Mouse (Mus musculus) MEL (cell line): ENCODE results near the gene Tmem248. TPM values are rescaled to one million over a fixed set of nuclear protein-coding genes. Genes with fewer than 3 reads are reported as not detected.

Source experiments
- DNase-seq: peaks from one replicate; pipeline ENCODE4 v3.0.0; 2011; ENCODE audit warnings: low read depth, low spot score
- H3K27ac ChIP-seq: 2 replicates; pipeline ENCODE4 v1.5.1; 2012; ENCODE audit warnings: low read depth, mild to moderate bottlenecking, control low read depth, low read length, moderate library complexity; ENCODE audit not compliant: control insufficient read depth
- H3K27me3 ChIP-seq, 2 experiments: fragments of 150-350 bp in 1 of 2; sonication (generic) in 1 of 2; 2 replicates each; pipeline ENCODE4 v1.6.1; 2012; ENCODE audit warnings: low read length in 2 of 2, mild to moderate bottlenecking in 2 of 2, improper control_type of control experiment in 1 of 2, moderate library complexity in 1 of 2; ENCODE audit not compliant: insufficient read depth in 2 of 2, control insufficient read depth in 1 of 2
- H3K36me3 ChIP-seq, 2 experiments: 2 replicates each; pipeline ENCODE4 v1.6.1; 2012 to 2014; ENCODE audit warnings: low read length in 2 of 2, improper control_type of control experiment in 1 of 2, inconsistent platforms in 1 of 2, mild to moderate bottlenecking in 1 of 2; ENCODE audit not compliant: insufficient read depth in 2 of 2, control insufficient read depth in 1 of 2
- H3K4me1 ChIP-seq, 2 experiments: fragments of 150-350 bp in 1 of 2; sonication (generic) in 1 of 2; 2 replicates each; pipeline ENCODE4 v1.6.1; 2012; ENCODE audit warnings: low read length in 2 of 2, improper control_type of control experiment in 1 of 2, mild to moderate bottlenecking in 1 of 2; ENCODE audit not compliant: insufficient read depth in 2 of 2, control insufficient read depth in 1 of 2
- H3K4me3 ChIP-seq, 2 experiments: fragments of 150-350 bp in 1 of 2; sonication (generic) in 1 of 2; 2 replicates each; pipeline ENCODE4 v1.5.1; 2012; ENCODE audit warnings: low read depth in 2 of 2, low read length in 2 of 2, mild to moderate bottlenecking in 2 of 2, moderate library complexity in 2 of 2, control low read depth in 1 of 2, improper control_type of control experiment in 1 of 2; ENCODE audit not compliant: control insufficient read depth in 1 of 2, insufficient read depth in 1 of 2
- H3K79me2 ChIP-seq: 2 replicates; pipeline ENCODE4 v1.6.1; 2012; ENCODE audit warnings: mild to moderate bottlenecking, low read length, moderate library complexity; ENCODE audit not compliant: control insufficient read depth, poor library complexity, insufficient read depth
- H3K9ac ChIP-seq: 2 replicates; pipeline ENCODE4 v1.6.1; 2012; ENCODE audit warnings: low read depth, mild to moderate bottlenecking, control low read depth, low read length, moderate library complexity; ENCODE audit not compliant: control insufficient read depth, poor library complexity, severe bottlenecking
- H3K9me3 ChIP-seq: fragments of 150-350 bp; sonication (generic); replicated peaks from 2 replicates; pipeline ENCODE4 v1.6.1; 2012; ENCODE audit warnings: mild to moderate bottlenecking, low read length, improper control_type of control experiment, moderate library complexity; ENCODE audit not compliant: insufficient read depth
- BHLHE40 ChIP-seq: IDR thresholded peaks from 2 replicates; pipeline ENCODE4 v1.6.1; 2012; ENCODE audit warnings: low read depth, mild to moderate bottlenecking, inconsistent platforms, low read length, improper control_type of control experiment, borderline replicate concordance
- CHD2 ChIP-seq: IDR thresholded peaks from 2 replicates; pipeline ENCODE4 v1.6.1; 2011; ENCODE audit warnings: low read length, improper control_type of control experiment
- CTCF ChIP-seq, 3 experiments: IDR thresholded peaks in 2 of 3; conservative IDR thresholded peaks in 1 of 3; 2 replicates each; pipeline ENCODE4 v1.5.1; 2011 to 2012; ENCODE audit warnings: low read length in 3 of 3, low read depth in 2 of 3, mild to moderate bottlenecking in 2 of 3, improper control_type of control experiment in 1 of 3, inconsistent platforms in 1 of 3, mixed read lengths in 1 of 3, moderate library complexity in 1 of 3; ENCODE audit not compliant: control insufficient read depth in 1 of 3, insufficient read depth in 1 of 3, poor library complexity in 1 of 3, severe bottlenecking in 1 of 3
- E2F4 ChIP-seq: IDR thresholded peaks from 2 replicates; pipeline ENCODE4 v1.6.1; 2011; ENCODE audit warnings: low read depth, low read length, improper control_type of control experiment, borderline replicate concordance
- ELF1 ChIP-seq: IDR thresholded peaks from 2 replicates; pipeline ENCODE4 v1.6.1; 2014; ENCODE audit warnings: low read depth, mild to moderate bottlenecking, inconsistent platforms, low read length, improper control_type of control experiment, moderate library complexity
- EP300 ChIP-seq, 2 experiments: IDR thresholded peaks; 2 replicates each; pipeline ENCODE4 v1.6.1; 2011; ENCODE audit warnings: improper control_type of control experiment in 2 of 2, low read length in 2 of 2, low read depth in 1 of 2, mild to moderate bottlenecking in 1 of 2
- ETS1 ChIP-seq: IDR thresholded peaks from 2 replicates; pipeline ENCODE4 v1.6.1; 2012; ENCODE audit warnings: low read depth, mild to moderate bottlenecking, inconsistent platforms, low read length, improper control_type of control experiment, moderate library complexity
- GABPA ChIP-seq: IDR thresholded peaks from 2 replicates; pipeline ENCODE4 v1.6.1; 2012; ENCODE audit warnings: low read depth, mild to moderate bottlenecking, inconsistent platforms, low read length, improper control_type of control experiment, moderate library complexity
- GATA1 ChIP-seq: IDR thresholded peaks from 2 replicates; pipeline ENCODE4 v1.6.1; 2011; ENCODE audit warnings: low read depth, low read length, improper control_type of control experiment
- HCFC1 ChIP-seq: IDR thresholded peaks from 2 replicates; pipeline ENCODE4 v1.6.1; 2012; ENCODE audit warnings: low read depth, mild to moderate bottlenecking, inconsistent platforms, low read length, improper control_type of control experiment, moderate library complexity
- JUND ChIP-seq: IDR thresholded peaks from 2 replicates; pipeline ENCODE4 v1.6.1; 2011; ENCODE audit warnings: low read depth, mild to moderate bottlenecking, improper control_type of control experiment, low read length
- KAT2A ChIP-seq: conservative IDR thresholded peaks from 2 replicates; pipeline ENCODE4 v1.6.1; 2012; ENCODE audit warnings: low read depth, low read length, improper control_type of control experiment, inconsistent platforms
- MAFK ChIP-seq: IDR thresholded peaks from 2 replicates; pipeline ENCODE4 v1.6.1; 2011; ENCODE audit warnings: low read depth, mild to moderate bottlenecking, low read length, improper control_type of control experiment, borderline replicate concordance
- MAX ChIP-seq: IDR thresholded peaks from 2 replicates; pipeline ENCODE4 v1.6.1; 2011; ENCODE audit warnings: low read length, improper control_type of control experiment
- MAZ ChIP-seq: IDR thresholded peaks from 2 replicates; pipeline ENCODE4 v1.6.1; 2012; ENCODE audit warnings: low read depth, mild to moderate bottlenecking, inconsistent platforms, low read length, improper control_type of control experiment
- MYC ChIP-seq: IDR thresholded peaks from 2 replicates; pipeline ENCODE4 v1.6.1; 2011; ENCODE audit warnings: low read depth, mild to moderate bottlenecking, low read length, improper control_type of control experiment, moderate library complexity
- NRF1 ChIP-seq: IDR thresholded peaks from 2 replicates; pipeline ENCODE4 v1.6.1; 2014; ENCODE audit warnings: low read depth, mild to moderate bottlenecking, inconsistent platforms, low read length, improper control_type of control experiment, moderate library complexity; ENCODE audit not compliant: poor library complexity, insufficient read depth, severe bottlenecking
- POLR2A ChIP-seq, 2 experiments: IDR thresholded peaks; 2 replicates each; pipeline ENCODE4 v1.6.1; 2011 to 2012; ENCODE audit warnings: low read length in 2 of 2, mild to moderate bottlenecking in 2 of 2, control low read depth in 1 of 2, improper control_type of control experiment in 1 of 2, low read depth in 1 of 2, moderate library complexity in 1 of 2; ENCODE audit not compliant: control insufficient read depth in 1 of 2, insufficient read depth in 1 of 2, poor library complexity in 1 of 2
- POLR2AphosphoS2 ChIP-seq: IDR thresholded peaks from 2 replicates; pipeline ENCODE4 v1.6.1; 2011; ENCODE audit warnings: low read length, improper control_type of control experiment
- RAD21 ChIP-seq: IDR thresholded peaks from 2 replicates; pipeline ENCODE4 v1.6.1; 2011; ENCODE audit warnings: mild to moderate bottlenecking, low read depth, low read length, improper control_type of control experiment
- RCOR1 ChIP-seq: IDR thresholded peaks from 2 replicates; pipeline ENCODE4 v1.6.1; 2012; ENCODE audit warnings: low read depth, mild to moderate bottlenecking, inconsistent platforms, low read length, improper control_type of control experiment
- SIN3A ChIP-seq: IDR thresholded peaks from 2 replicates; pipeline ENCODE4 v1.6.1; 2012; ENCODE audit warnings: low read length, improper control_type of control experiment, inconsistent platforms
- SMC3 ChIP-seq: IDR thresholded peaks from 2 replicates; pipeline ENCODE4 v1.6.1; 2011; ENCODE audit warnings: low read depth, low read length, improper control_type of control experiment
- TBP ChIP-seq: IDR thresholded peaks from 2 replicates; pipeline ENCODE4 v1.8.0; 2011; ENCODE audit warnings: low read depth, low read length, improper control_type of control experiment
- TCF12 ChIP-seq: IDR thresholded peaks from 2 replicates; pipeline ENCODE4 v1.6.1; 2014; ENCODE audit warnings: low read depth, mild to moderate bottlenecking, inconsistent platforms, low read length, improper control_type of control experiment, moderate library complexity
- UBTF ChIP-seq: IDR thresholded peaks from 2 replicates; pipeline ENCODE4 v1.6.1; 2012; ENCODE audit warnings: low read depth, mild to moderate bottlenecking, inconsistent platforms, low read length, improper control_type of control experiment, moderate library complexity, borderline replicate concordance; ENCODE audit not compliant: insufficient read depth
- ZC3H11A ChIP-seq: IDR thresholded peaks from 2 replicates; pipeline ENCODE4 v1.6.1; 2012; ENCODE audit warnings: low read depth, mild to moderate bottlenecking, inconsistent platforms, low read length, improper control_type of control experiment
- ZKSCAN1 ChIP-seq: IDR thresholded peaks from 2 replicates; pipeline ENCODE4 v1.6.1; 2012; ENCODE audit warnings: low read depth, mild to moderate bottlenecking, inconsistent platforms, low read length, improper control_type of control experiment, moderate library complexity
- ZNF384 ChIP-seq: IDR thresholded peaks from 2 replicates; pipeline ENCODE4 v1.6.1; 2012; ENCODE audit warnings: low read depth, mild to moderate bottlenecking, inconsistent platforms, low read length, improper control_type of control experiment
- polyA plus RNA-seq, 2 experiments: library from polyadenylated mRNA; stranded (reverse) in 1 of 2; unstranded in 1 of 2; fragments of >175 nt in 1 of 2; fragments of >200 nt in 1 of 2; gene quantifications; 2 replicates each; pipeline versions ENCODE4 v1.2.1 to v1.2.4; 2012; ENCODE audit warnings: low replicate concordance in 2 of 2, low read depth in 1 of 2; ENCODE audit not compliant: insufficient read length in 2 of 2, insufficient read depth in 1 of 2, missing spikeins in 1 of 2
- total RNA-seq: library from RNA; depleted of rRNA; stranded (reverse); fragments of 300-350 nt; gene quantifications from 2 replicates; pipeline ENCODE4 v1.2.3, GENCODE M21; 2012

Tmem248 gene
- total and polyA plus RNA-seq, 3 experiments = 55.5 to 58.2 TPM; not detected in 1

DNA sequence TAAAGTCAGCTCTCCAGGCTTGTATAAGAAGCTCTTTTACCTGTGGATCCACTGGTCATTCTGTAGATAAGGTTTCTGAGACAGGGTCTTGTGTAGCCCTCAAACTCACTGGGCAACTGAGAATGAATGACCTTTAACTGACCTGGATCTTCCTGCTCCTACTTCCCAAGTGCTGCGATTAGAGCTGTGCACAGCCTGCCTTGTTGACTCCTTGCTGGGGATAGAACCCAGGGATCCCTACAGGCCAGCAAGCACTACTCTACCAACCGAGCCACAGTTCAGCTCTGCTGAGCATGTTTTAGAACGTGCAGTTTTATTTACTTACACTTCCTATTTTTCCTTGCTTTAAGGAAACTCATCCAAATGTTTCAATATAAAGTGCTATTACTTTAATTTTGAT is 19.4 kb upstream of the Tmem248 start:
- no peak for DNase-seq
- H3K79me2 ChIP-seq = no peaks in the 10 kb centered on the region
- H3K4me1 ChIP-seq = no peaks in the 10 kb centered on the region; a peak in 1 of 4 replicates
- no peak overlapping the region for H3K9ac ChIP-seq
- H3K9me3 ChIP-seq = no peaks in the 10 kb centered on the region
- no peak for TF ChIP-seq HCFC1
- TF ChIP-seq POLR2AphosphoS2 = no peak
- TF ChIP-seq RAD21 = no peak
- no peak for TF ChIP-seq ELF1
- no peak for TF ChIP-seq EP300 (IDR thresholded peaks at IDR 0.05; ENCODE audit: low read depth in 1 of 2, low read length in 2 of 2)
- no peak for TF ChIP-seq ZNF384
- no peak for TF ChIP-seq CTCF (IDR thresholded peaks at IDR 0.05 in 2 of 3, conservative IDR thresholded peaks at IDR 0.05 in 1 of 3; ENCODE audit: control insufficient read depth in 1 of 3, insufficient read depth in 1 of 3, low read depth in 2 of 3, low read length in 3 of 3, poor library complexity in 1 of 3, severe bottlenecking in 1 of 3)
- TF ChIP-seq SMC3 = no peak
- TF ChIP-seq TBP = no peak
- no peak for TF ChIP-seq MAFK
- TF ChIP-seq UBTF = no peak
- TF ChIP-seq ZC3H11A = no peak
- TF ChIP-seq BHLHE40 = no peak
- no peak for TF ChIP-seq E2F4
- TF ChIP-seq TCF12 = no peak
- no peak for TF ChIP-seq ZKSCAN1
- no peak for TF ChIP-seq MAZ
- TF ChIP-seq RCOR1 = no peak
- TF ChIP-seq MYC = no peak
- TF ChIP-seq POLR2A (IDR thresholded peaks at IDR 0.05; ENCODE audit: control insufficient read depth in 1 of 2, insufficient read depth in 1 of 2, low read depth in 1 of 2, low read length in 2 of 2, poor library complexity in 1 of 2) = no peak
- no peak overlapping the region for H3K27ac ChIP-seq
- H3K36me3 ChIP-seq = peaks cover 0 to 40% of the 10 kb centered on the region in 2 experiments; a peak in 2 of 4 replicates
- H3K4me3 ChIP-seq = no peak overlapping the region
- no peaks in the 10 kb centered on the region for H3K27me3 ChIP-seq

DNA sequence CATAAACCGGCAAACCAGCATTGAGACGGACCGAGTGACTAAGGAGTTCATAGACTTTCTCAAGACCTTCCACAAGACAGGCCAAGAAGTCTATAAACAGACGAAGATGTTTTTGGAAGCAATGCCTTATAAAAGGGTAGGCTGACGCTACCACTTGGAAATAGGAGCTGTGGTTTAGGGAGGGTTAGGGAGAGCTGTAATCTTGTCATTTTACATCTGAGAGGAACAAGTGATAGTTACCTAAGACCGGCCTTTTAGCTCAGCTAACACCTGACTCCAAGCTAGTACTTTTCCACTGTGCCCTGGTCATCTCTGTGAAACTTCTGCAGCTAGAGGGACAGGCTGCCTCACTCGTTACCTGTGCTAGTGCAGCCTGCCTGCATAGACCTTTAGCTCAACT is 18.9 kb upstream of the Tmem248 start:
- no peak overlapping the region for H3K27ac ChIP-seq
- no peak overlapping the region for H3K4me3 ChIP-seq
- no peaks in the 10 kb centered on the region for H3K9me3 ChIP-seq
- H3K9ac ChIP-seq = no peak overlapping the region
- H3K4me1 ChIP-seq = peaks cover 0 to 5% of the 10 kb centered on the region in 2 experiments; a peak in 2 of 4 replicates
- DNase-seq = no peak
- no peak for TF ChIP-seq CTCF (IDR thresholded peaks at IDR 0.05 in 2 of 3, conservative IDR thresholded peaks at IDR 0.05 in 1 of 3; ENCODE audit: control insufficient read depth in 1 of 3, insufficient read depth in 1 of 3, low read depth in 2 of 3, low read length in 3 of 3, poor library complexity in 1 of 3, severe bottlenecking in 1 of 3)
- no peak for TF ChIP-seq NRF1
- no peak for TF ChIP-seq MYC
- no peak for TF ChIP-seq RAD21
- no peak for TF ChIP-seq CHD2
- no peak for TF ChIP-seq E2F4
- TF ChIP-seq MAZ = no peak
- TF ChIP-seq MAX = no peak
- no peak for TF ChIP-seq GATA1
- no peak for TF ChIP-seq KAT2A
- TF ChIP-seq RCOR1 = no peak
- TF ChIP-seq POLR2AphosphoS2 = no peak
- TF ChIP-seq SIN3A = no peak
- TF ChIP-seq JUND = no peak
- TF ChIP-seq GABPA = no peak
- no peak for TF ChIP-seq ETS1
- H3K79me2 ChIP-seq = no peaks in the 10 kb centered on the region
- H3K27me3 ChIP-seq = no peaks in the 10 kb centered on the region
- peaks cover under 1 to 42% of the 10 kb centered on the region in 2 experiments for H3K36me3 ChIP-seq
